Mouse (Mus musculus) embryonic fibroblast, embryonic 13.5 days (primary cell): ENCODE results near the gene Mknk2.

ENCODE experiments used
- CTCF ChIP-seq: IDR thresholded peaks from 2 replicates; pipeline ENCODE4 v1.5.1; 2011; ENCODE audit warnings: mild to moderate bottlenecking, control low read depth, low read length, moderate library complexity, borderline replicate concordance; ENCODE audit not compliant: insufficient read depth
- POLR2A ChIP-seq: IDR thresholded peaks from 2 replicates; pipeline ENCODE4 v1.6.1; 2011; ENCODE audit warnings: low read depth, mild to moderate bottlenecking, control low read depth, low read length, moderate library complexity

DNA sequence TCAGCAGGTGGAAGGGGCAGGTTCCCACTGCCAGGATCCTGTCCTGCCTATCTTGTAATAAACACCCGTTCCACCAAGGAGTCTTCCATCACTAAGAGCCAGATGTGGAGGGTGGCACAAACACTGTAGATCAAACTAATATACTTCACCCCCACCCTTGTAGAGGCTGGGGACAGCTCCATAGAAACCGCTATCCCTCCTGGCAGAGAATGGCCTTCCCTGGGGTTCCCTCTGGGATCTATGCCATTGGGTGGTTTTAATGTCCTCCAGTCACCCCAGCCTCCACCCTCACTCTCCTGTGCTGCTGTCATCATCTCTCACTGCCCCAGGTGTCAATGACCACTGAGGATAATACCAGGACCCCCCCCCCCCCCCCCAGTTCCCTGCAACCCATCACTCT lies 7.4 kb downstream of the Mknk2 start:
- TF ChIP-seq POLR2A (no peak), CTCF (no peak)
